Mouse (Mus musculus): ENCODE measurements around the gene Vps4a.

GRCm38 (mm10) chr8:106985404-106985821 is 45.6 kb upstream of the Vps4a start:
- TF ChIP-seq EP300 (IDR thresholded peaks at IDR 0.05; ENCODE audit: insufficient read depth, low read depth, low read length) (no peak), CTCF (IDR thresholded peaks at IDR 0.05; ENCODE audit: low read depth, low read length) (no peak), POLR2A (IDR thresholded peaks at IDR 0.05; ENCODE audit: insufficient read depth, low read length) (no peak)

All from ES-Bruce4 (cell line).